Mouse (Mus musculus): Measurements from ENCODE around the gene Kpna3. TPM values are rescaled to one million over a fixed set of nuclear protein-coding genes. Genes with fewer than 3 reads are reported as not detected.

Kpna3 gene
- total RNA-seq, 2 experiments from 2014 or later: 28.8 to 34.1 TPM

GRCm38 (mm10) chr14:61404941-61405340 lies 34.7 kb downstream of the Kpna3 start:
- DNase-seq: no peak

GRCm38 (mm10) chr14:61394745-61395144 lies 44.9 kb downstream of the Kpna3 start:
- no peak for DNase-seq

- DNase-seq: no peak
Measured at GRCm38 (mm10) chr14:61390586-61390985, 49.1 kb downstream of the Kpna3 start.

GRCm38 (mm10) chr14:61367290-61367689 lies 72.4 kb downstream of the Kpna3 start:
- no peak for DNase-seq

- DNase-seq: no peak
Measured at GRCm38 (mm10) chr14:61364656-61365055, 75.0 kb downstream of the Kpna3 start.

GRCm38 (mm10) chr14:61363734-61364133 lies 75.9 kb downstream of the Kpna3 start:
- no peak for DNase-seq

GRCm38 (mm10) chr14:61362268-61362667 lies 77.4 kb downstream of the Kpna3 start:
- DNase-seq: no peak

GRCm38 (mm10) chr14:61360981-61361511 lies 78.6 kb downstream of the Kpna3 start:
- peak; percentile 9 for DNase-seq

- DNase-seq: peak; percentile 95
Measured at GRCm38 (mm10) chr14:61360131-61360980, 79.3 kb downstream of the Kpna3 start, which contains the start of gene Ebpl. TSS of gene Ebpl (minus strand) at chr14:61360439.

GRCm38 (mm10) chr14:61354251-61355235 lies 85.1 kb downstream of the Kpna3 start:
- DNase-seq: peak; percentile 16

- no peak for DNase-seq
Measured at GRCm38 (mm10) chr14:61350808-61351207, 88.9 kb downstream of the Kpna3 start.

GRCm38 (mm10) chr14:61349876-61350275 lies 89.8 kb downstream of the Kpna3 start:
- DNase-seq: no peak

- no peak for DNase-seq
Measured at GRCm38 (mm10) chr14:61346827-61347698, 92.6 kb downstream of the Kpna3 start.

GRCm38 (mm10) chr14:61344590-61344989 lies 95.1 kb downstream of the Kpna3 start:
- DNase-seq: peak; percentile 50

- DNase-seq: no peak
Measured at GRCm38 (mm10) chr14:61339381-61339780, 100.3 kb downstream of the Kpna3 start.

GRCm38 (mm10) chr14:61330996-61331561 lies 108.6 kb downstream of the Kpna3 start:
- DNase-seq: peak; percentile 85

- DNase-seq: peak; percentile 70
Measured at GRCm38 (mm10) chr14:61330591-61330990, 109.1 kb downstream of the Kpna3 start.

GRCm38 (mm10) chr14:61327618-61328450 lies 111.8 kb downstream of the Kpna3 start:
- DNase-seq: peak; percentile 71

GRCm38 (mm10) chr14:61327007-61327406 lies 112.7 kb downstream of the Kpna3 start:
- DNase-seq: peak; percentile 28

- DNase-seq: no peak
Measured at GRCm38 (mm10) chr14:61322740-61323139, 116.9 kb downstream of the Kpna3 start.
